Mouse (Mus musculus): ENCODE data around the gene Cdiptos. TPM values are rescaled to one million over a fixed set of nuclear protein-coding genes. Genes with fewer than 3 reads are reported as not detected.

Cdiptos gene
- 0.74 and 0.75 TPM in 2 replicates for polyA plus RNA-seq (2012)

GRCm38 (mm10) chr7:126975950-126976866 is at the start of gene Cdiptos:
Gene Cdiptos, minus strand, starts transcription at chr7:126976098.

GRCm38 (mm10) chr7:127020901-127021562 is 45.1 kb upstream of the Cdiptos start, which contains the start of the genes Gm42742 and Prrt2:
Gene Gm42742, minus strand, starts transcription at chr7:127021097.
Gene Prrt2, minus strand, starts transcription at chr7:127021211.

GRCm38 (mm10) chr7:127016971-127017949 is 41.4 kb upstream of the Cdiptos start, which contains the start of gene Pagr1a:
Gene Pagr1a, minus strand, starts transcription at chr7:127017352.

GRCm38 (mm10) chr7:127016481-127016485 is 40.4 kb upstream of the Cdiptos start, which contains the start of gene Pagr1b:
Gene Pagr1b, minus strand, starts transcription at chr7:127016484.

GRCm38 (mm10) chr7:127014320-127014719 is 38.4 kb upstream of the Cdiptos start, which contains the start of gene Mvp:
Gene Mvp, minus strand, starts transcription at chr7:127014621.

GRCm38 (mm10) chr7:126975893-126975949 is 177 bp downstream of the Cdiptos start, which contains the start of gene Cdipt:
Gene Cdipt, plus strand, starts transcription at chr7:126975914.

GRCm38 (mm10) chr7:126949793-126950646 is 25.9 kb downstream of the Cdiptos start, which contains the start of gene Sez6l2:
Gene Sez6l2, plus strand, starts transcription at chr7:126950563.

GRCm38 (mm10) chr7:126949403-126949792 is 26.5 kb downstream of the Cdiptos start, which contains the start of gene Asphd1:
Gene Asphd1, minus strand, starts transcription at chr7:126949582.

GRCm38 (mm10) chr7:126928384-126929037 is 47.4 kb downstream of the Cdiptos start, which contains the start of gene Kctd13:
Gene Kctd13, plus strand, starts transcription at chr7:126928879.

GRCm38 (mm10) chr7:126922624-126923060 is 53.3 kb downstream of the Cdiptos start, which contains the start of gene Tmem219:
Gene Tmem219, minus strand, starts transcription at chr7:126922917.

Other genes with a start within 250 kb of the Cdiptos start
- 113 and 144 TPM in 2 replicates for gene Mapk3, start 216.5 kb downstream of the Cdiptos start, polyA plus RNA-seq (2012)
- 5.5 and 8.6 TPM in 2 replicates for gene Gdpd3, start 209.8 kb downstream of the Cdiptos start, polyA plus RNA-seq (2012)
- gene Ypel3, start 199.1 kb downstream of the Cdiptos start, polyA plus RNA-seq (2012): 159 and 169 TPM in 2 replicates
- gene Tbx6, start 194.6 kb downstream of the Cdiptos start, polyA plus RNA-seq (2012): 1.5 and 2.0 TPM in 2 replicates
- 163 and 164 TPM in 2 replicates for gene Ppp4c, start 183.6 kb downstream of the Cdiptos start, polyA plus RNA-seq (2012)
- gene Fam57b, start 178.4 kb downstream of the Cdiptos start, polyA plus RNA-seq (2012): 0.24 and 0.80 TPM in 2 replicates
- not detected in 2 replicates for gene 4930451I11Rik, start 144.5 kb downstream of the Cdiptos start, polyA plus RNA-seq (2012)
- 0.03 TPM in 1 of 2 replicates, not detected in the other for gene Doc2a, start 128.7 kb downstream of the Cdiptos start, polyA plus RNA-seq (2012)
- 162 and 272 TPM in 2 replicates for gene Hirip3, start 114.1 kb downstream of the Cdiptos start, polyA plus RNA-seq (2012)
- gene Ino80e, start 113.7 kb downstream of the Cdiptos start, polyA plus RNA-seq (2012): 655 and 810 TPM in 2 replicates
- 176 and 182 TPM in 2 replicates for gene Taok2, start 91.4 kb downstream of the Cdiptos start, polyA plus RNA-seq (2012)
- gene Tmem219, start 53.2 kb downstream of the Cdiptos start, polyA plus RNA-seq (2012): 46.0 and 48.8 TPM in 2 replicates
- 24.7 and 27.7 TPM in 2 replicates for gene Kctd13, start 47.2 kb downstream of the Cdiptos start, polyA plus RNA-seq (2012)
- gene Asphd1, start 26.5 kb downstream of the Cdiptos start, polyA plus RNA-seq (2012): 0.35 TPM in 1 of 2 replicates, not detected in the other
- gene Sez6l2, start 25.5 kb downstream of the Cdiptos start, polyA plus RNA-seq (2012): 1.5 and 2.1 TPM in 2 replicates
- 127 and 143 TPM in 2 replicates for gene Cdipt, start 184 bp downstream of the Cdiptos start, polyA plus RNA-seq (2012)
- gene Mvp, start 38.5 kb upstream of the Cdiptos start, polyA plus RNA-seq (2012): 25.1 and 28.0 TPM in 2 replicates
- gene Pagr1b, start 40.4 kb upstream of the Cdiptos start, polyA plus RNA-seq (2012): 9.4 TPM in 1 of 2 replicates, not detected in the other
- 67.0 and 68.3 TPM in 2 replicates for gene Pagr1a, start 41.3 kb upstream of the Cdiptos start, polyA plus RNA-seq (2012)
- 146 and 149 TPM in 2 replicates for gene Gm42742, start 45.0 kb upstream of the Cdiptos start, polyA plus RNA-seq (2012)
- gene Prrt2, start 45.1 kb upstream of the Cdiptos start, polyA plus RNA-seq (2012): 0.61 and 0.66 TPM in 2 replicates
- 845 and 941 TPM in 2 replicates for gene Maz, start 50.9 kb upstream of the Cdiptos start, polyA plus RNA-seq (2012)
- 29.9 and 30.8 TPM in 2 replicates for gene Kif22, start 66.4 kb upstream of the Cdiptos start, polyA plus RNA-seq (2012)
- gene Zg16, start 111.2 kb upstream of the Cdiptos start, polyA plus RNA-seq (2012): 0.86 and 0.89 TPM in 2 replicates
- gene AI467606, start 115.3 kb upstream of the Cdiptos start, polyA plus RNA-seq (2012): 106 and 120 TPM in 2 replicates
- 1.9 and 3.5 TPM in 2 replicates for gene Qprt, start 146.1 kb upstream of the Cdiptos start, polyA plus RNA-seq (2012)
- gene Spn, start 161.7 kb upstream of the Cdiptos start, polyA plus RNA-seq (2012): 137 and 157 TPM in 2 replicates
- gene Cd2bp2, start 220.0 kb upstream of the Cdiptos start, polyA plus RNA-seq (2012): 56.3 and 72.8 TPM in 2 replicates
- gene Tbc1d10b, start 232.4 kb upstream of the Cdiptos start, polyA plus RNA-seq (2012): 65.6 and 68.1 TPM in 2 replicates
- gene Mylpf, start 232.8 kb upstream of the Cdiptos start, polyA plus RNA-seq (2012): 1.6 and 3.1 TPM in 2 replicates

All from megakaryocyte-erythroid progenitor cell, adult 5 weeks (primary cell).